Mouse (Mus musculus): ENCODE results near the gene Sepsecs. TPM values are rescaled to one million over a fixed set of nuclear protein-coding genes. Genes with fewer than 3 reads are reported as not detected.
A peak's percentile ranks its signal among the peaks of the same experiment; 100 is the strongest.

Sepsecs gene
- polyA plus RNA-seq, 2 experiments from 2014 or later = 5.4 to 5.6 TPM

DNA sequence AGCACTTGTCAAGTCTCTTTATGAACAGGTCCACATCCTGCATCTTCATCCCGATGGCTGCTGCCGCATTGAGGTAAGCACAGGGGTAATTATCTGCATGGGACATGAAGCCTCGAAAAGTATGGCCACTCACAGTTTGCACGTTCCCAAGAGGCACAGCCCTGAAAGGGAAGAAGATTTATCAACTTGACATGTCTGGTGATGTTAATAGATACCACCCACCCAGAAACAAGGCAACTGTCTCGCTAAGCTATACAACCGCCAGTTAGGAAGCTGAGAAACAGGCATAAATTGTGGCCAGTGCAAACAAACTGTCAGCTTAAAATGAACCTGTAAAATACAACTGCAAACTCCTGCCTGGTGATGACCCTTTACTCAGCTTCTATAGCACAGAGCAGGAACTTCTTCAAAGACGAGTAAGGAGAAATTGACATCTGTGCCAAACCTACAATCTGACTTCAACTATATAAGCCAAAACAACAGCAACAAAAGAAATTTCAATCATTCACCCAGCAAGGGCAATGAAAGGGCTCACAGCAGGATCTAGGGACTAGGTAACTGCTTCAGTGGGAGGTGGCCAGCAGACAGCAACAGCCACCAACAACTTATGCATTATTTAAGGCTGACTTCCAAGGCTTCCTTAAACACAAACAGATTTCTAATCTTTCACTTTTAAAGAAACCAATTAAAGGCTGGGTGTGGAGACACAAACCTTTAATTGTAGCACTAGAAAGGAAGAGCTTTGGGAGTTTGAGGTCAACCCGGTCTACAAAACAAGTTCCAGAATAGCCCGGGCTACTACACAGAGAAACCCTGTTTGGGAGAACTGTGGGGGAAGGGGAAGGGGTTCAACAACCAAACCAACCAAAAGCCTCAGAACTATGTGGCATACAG, 25.3 kb downstream of the Sepsecs start:
- ATAC-seq = no peak

DNA sequence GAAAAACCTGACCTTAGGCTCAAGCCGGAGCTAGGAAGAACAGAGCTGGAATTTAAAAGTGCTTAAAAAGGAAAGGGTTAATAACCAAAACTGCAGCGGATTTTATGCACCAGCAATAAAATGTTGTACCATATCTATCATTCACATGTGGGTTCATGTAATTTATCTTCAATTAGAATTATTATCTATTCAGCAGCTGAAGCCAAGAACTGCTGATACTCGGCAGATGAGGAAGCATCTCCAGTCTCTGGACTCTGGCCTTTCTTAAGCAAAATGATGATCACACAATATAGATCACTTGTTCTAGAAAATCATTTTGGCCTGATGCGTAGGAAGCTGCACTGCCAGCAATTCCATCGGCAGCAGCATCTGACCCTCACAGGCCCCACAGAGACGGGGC, 27.8 kb downstream of the Sepsecs start:
- no peak for ATAC-seq

DNA sequence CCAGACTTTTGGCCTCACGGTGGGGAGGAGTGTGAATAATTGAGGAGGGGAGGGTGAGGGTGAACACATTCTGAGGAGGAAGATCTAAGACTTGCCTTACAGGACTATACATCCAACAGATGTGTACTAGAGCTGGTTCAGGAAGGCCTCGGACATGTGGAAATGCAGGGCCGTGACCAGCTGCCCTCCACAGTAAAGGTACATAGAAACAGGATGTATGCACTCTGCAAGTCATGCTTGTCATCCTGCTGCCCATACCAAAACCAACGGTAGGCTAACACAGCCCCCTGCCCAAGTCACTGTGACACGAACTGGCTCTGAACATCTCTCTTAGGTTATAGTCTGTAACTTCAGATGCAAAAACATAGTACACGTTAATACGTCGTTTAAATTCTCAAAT, 30.6 kb downstream of the Sepsecs start:
- no peak for ATAC-seq

DNA sequence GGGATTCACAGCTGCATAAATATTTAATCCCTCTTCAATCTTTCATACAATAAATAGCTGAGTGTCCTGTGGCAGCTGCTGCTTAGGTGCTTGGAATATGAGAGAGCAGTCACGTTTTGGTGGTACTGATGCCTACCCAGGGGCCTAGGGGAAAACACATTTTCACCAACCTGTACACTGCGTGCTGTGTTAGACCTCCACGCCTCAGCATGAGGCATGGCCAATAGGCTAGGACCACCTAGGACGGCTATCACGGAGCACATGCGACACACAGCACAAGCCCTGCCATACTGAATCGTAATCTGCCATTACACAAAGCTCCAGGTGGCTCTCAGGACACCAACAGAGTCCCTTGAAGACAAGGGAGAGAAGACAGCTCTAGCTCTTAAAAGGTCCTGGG, 31.5 kb downstream of the Sepsecs start:
- no peak for ATAC-seq

DNA sequence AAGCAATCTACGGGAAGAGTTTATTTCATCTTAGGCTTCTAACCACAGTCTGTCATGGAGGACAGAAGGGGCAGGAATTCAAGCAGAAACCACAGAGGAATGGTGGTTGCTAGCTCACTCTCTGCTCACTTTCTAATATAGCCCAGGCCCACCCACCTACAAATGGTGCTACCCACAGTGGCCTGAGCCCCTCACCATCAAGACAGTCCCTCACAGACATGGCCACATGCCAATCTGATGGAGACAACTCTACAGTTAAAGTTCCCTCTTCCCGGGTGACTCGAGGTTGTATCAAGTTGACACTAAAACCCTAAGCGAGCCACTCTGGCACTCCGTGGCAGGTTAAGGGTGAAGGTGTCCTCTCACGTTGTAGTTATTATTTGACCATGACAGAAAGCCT, 32.6 kb downstream of the Sepsecs start:
- no peak for ATAC-seq

DNA sequence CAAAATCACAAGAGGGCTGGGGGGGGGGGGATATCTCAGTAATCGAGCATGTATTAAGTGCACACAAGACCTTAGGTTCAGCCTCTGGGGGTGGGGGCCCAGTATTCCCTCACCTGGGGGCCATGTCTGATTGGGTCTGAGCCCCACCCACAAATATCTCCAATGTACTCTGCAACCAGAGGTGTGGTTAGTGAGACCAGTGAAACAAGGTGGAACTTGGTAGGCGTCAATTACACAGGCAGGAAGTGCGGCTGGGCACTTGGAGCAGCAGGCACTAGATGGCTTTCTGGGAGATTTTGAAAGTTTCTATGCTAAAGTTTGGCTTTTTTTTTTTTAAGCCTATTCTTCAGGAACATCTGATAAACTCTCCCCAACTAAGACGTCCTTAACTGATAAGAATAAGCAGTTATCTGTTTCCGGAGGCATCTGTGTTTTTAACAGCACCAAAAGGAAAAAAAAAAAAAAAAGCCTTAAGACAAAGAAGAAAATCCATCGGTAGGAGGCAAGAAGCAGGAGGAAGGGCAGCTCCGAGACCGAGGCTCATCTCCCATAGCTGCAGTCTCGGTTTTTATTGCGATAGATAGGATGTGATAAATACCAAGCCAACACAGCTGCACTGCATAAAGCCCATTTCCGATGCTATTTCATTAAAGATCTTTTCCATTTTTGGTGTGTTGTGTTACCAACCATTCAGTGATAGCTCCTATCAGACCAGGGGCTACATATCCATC, 33.3 kb downstream of the Sepsecs start:
- ATAC-seq = no peak

DNA sequence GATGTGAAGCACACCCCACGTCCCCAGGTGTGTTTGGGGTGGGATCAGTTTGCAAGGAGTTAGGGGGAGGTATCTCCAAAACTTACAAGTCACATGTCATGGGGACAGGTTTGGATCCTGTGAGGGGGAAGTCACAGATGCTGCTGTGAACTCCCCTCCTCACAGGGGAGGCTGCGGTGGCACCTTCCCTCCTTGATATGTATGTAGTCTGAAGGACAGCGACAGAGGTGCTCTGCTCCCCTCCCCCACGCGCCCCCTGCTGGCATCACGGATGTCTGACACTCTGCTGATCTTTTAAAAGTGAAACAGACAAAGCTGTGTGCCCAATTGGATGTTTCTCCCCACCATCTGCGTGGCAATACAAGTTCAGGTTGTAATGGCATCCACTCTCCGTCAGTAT, 35.5 kb downstream of the Sepsecs start:
- ATAC-seq = peak; percentile 97

DNA sequence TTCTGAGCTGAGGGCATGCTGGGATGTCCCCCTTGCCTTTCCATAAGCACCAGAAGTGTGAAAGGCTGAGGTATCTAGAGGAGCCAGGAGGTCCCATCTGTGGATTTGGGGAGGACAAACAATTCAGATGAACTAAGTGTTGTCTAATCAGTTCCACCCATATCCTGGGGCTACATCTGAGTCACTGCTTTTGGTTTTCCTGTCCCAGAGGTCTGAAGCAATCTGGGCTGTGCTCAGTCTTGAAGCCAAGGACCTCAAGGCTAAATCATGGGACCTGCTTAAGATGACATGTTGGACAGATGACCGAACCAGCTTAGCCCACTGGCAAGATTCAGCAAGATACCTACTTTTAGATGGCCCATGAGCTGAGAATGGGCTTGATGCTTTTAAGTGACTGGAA, 39.0 kb downstream of the Sepsecs start:
- no peak for ATAC-seq

DNA sequence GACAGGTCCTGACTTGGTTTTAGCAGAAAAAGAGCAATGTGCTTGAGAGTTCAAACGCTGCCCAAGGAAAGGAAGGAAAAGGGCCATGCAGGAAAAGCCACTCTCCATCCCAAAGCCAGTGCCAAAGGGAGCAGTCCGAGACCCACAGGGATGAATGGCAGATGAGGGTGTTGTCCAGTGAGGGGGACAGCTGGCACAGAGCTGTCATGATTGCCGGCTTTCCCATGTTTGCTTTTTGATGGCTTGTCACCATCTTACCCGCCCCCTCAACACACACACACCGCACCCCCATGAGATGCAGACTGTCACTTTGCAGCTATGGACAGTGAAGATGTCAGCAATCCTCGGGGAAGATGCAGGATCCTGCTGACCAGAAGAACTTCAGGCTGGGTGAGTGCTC, 40.3 kb downstream of the Sepsecs start:
- ATAC-seq = no peak

DNA sequence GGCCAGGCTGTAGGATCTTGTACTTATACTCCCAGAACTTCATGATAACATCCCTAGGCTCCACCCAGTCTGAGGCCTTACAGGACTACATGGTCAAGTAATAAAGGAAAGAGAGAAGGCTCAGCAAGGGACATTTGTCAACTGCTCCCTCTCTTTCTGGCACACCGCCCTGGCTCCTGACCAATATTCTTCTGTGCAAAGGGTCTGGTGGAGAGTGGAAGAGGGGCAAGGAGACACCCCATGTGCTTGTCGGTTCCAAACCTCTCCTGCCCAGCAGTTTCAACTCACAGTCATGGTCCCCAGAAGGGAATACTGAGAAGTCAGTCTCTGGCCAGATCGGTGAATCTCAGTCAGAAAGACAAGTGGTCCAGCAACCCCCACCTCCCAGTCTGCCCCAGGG, 40.7 kb downstream of the Sepsecs start:
- ATAC-seq = no peak

DNA sequence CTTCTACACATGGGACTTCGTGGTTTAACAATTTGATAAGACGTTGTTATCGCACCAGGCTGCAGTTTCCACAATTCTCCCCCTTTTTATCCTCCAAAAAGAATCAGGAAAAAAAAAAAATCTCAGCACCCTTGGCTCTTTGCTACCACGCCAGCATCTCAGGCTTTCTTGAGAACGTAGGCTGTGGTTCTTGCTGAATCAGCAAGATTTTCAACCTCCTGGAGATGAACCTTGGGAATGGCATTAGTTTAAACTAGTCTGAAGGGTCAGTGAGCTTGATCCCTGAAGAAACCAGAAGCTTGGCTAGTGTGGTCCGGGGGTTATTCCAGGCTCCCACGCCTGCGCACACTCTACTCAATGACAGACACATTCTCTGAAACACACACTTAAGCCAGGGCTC, 41.8 kb downstream of the Sepsecs start:
- no peak for ATAC-seq

DNA sequence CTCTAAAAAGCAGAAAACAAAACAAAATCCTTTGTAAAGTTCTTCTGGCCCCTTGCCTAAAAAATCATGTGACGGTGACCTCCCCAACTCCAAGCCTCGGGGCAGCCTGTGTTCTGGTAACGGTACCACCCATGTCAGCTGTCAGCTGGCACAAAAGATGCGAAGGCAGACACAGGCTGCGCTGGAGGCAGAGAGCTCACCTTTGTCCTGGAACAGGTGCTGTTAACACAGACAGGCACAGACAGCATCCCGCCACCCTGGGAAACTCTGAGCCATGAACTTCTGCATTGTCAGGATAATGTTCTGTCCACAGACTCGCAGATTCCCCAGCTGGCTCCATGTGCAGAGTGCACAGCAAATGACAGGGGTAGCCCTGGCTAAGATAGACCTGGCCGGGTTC, 43.4 kb downstream of the Sepsecs start:
- ATAC-seq = no peak

DNA sequence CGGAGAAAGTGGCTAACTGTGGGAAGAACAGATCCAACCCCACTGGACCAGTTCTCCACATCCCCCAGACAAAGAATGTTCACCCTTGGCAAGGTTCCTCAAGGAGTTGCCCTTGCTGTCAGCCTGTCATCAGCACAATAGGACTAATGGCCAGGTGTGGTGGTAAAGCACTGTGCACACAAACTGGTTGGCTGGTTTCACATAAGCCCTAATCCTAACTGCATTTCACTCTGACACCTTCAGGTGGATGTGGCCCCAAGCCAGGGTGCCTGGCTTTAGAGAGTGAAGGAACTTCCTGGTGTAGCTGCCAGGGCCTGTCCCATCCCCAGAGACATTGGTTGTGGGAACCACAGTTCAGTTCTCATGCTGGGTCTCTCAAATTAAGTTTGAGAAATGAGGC, 44.6 kb downstream of the Sepsecs start:
- ATAC-seq = no peak

DNA sequence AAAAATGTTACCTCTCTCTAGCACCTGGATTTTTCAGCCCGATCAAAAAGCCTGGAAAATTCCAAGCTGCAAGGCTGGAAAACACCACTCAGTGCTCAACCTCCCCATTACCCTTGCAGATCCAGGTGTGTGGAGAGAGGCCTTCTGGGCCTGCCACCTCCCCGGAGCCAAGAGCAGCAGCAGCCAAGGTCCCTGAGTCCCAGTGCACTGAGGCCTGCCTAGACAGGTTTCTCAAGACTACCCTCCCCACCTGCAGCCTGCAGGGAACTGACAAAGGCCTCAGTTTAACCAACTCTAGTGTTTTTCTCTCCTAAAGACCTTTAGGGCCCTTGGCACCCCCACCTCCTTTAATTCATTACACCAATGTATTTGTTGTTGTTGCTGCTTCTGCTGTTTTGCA, 46.4 kb downstream of the Sepsecs start:
- no peak for ATAC-seq

DNA sequence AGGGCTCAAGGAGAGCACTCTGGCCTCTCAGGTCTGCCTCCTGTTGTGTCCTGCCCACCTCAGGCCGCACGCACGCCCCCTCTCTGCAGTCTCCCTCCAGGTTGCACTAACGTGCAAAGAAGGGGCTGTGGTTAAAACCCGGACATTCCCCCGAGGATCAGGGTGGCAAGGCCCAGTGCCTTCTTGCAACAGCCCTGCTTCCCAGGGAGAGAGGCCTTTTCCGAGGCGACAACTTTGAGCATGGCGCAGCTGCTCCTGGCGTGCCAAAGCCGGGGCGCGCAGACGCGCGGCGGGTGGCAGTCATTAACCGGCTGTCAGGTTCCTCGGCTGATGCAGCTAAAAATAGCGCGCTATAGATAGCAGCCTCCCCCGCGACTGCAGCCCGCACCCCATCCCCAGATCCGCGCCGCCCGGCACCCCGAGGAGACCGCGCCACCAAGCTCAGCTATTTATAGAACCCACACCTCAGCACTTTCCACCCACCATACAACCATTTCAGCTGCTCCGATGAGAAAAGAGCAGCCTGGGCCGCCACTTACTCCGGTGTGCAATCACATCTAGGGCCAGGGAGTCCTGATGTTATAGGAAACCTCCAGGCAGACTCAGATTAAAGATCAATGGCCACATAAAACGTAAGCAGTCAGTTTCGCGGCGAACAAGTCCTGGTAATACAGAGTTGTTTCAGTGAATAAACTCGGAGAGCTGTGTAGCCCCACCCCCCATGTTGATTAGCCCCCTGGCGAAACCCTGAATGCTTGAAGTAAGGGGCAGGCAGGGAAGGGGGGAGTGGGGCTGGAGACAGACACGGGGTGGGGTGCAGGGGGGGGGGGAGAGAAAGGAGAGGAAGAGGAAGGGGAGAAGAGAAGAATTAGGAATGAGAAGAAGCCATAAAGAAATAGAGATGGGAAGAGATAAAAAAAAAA, 50.9 kb downstream of the Sepsecs start:
- ATAC-seq = peak; percentile 88

DNA sequence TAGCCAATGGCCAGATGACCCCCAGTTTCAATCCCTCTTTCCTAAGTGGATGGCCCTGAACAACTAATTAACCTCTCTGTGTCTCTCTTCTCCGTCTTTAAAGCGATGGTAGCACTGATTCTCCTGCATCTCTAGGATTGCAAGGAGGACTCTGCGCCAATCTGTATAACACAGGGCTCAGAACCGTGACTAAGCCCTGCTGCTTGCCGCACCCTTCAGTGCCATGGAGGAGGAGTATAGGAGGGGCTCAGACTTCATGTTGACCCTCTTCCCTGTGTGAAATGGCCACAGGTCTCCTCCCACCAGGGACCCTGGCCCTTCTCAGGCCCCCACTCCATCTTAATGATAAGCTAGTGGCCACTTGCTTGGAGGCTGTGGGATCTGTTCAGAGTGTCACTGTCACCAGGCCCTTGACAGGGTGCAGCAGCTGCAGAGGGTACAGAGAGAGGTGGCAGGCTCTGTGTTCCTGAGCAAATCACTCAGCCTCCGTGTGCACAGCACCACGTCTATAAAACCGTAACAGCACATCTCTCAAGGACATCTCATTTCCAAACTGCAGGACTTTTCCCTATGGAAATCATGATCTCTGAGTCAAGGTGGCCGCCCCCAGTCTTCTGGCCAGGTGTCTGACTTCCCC, 51.7 kb downstream of the Sepsecs start:
- no peak for ATAC-seq

DNA sequence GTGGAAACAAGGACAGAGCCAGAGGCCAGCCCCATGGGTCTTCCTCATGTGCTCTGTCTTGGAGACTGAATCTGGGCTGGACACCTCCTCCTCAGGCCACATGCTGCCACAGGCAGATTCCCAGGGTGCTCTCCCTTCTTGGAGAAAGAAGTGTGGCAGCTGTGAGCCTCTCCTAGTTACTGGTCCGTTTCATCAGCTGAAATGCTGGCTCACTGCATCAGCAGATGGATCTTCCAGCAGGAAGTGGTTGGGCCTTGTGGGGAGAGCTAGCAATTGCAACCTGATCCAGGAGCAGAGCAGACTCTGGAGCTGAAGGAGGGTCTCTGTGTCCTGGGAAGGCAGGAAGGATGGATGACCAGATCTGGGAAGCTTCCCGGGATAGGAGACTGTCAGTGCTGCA, 53.0 kb downstream of the Sepsecs start:
- no peak for ATAC-seq

DNA sequence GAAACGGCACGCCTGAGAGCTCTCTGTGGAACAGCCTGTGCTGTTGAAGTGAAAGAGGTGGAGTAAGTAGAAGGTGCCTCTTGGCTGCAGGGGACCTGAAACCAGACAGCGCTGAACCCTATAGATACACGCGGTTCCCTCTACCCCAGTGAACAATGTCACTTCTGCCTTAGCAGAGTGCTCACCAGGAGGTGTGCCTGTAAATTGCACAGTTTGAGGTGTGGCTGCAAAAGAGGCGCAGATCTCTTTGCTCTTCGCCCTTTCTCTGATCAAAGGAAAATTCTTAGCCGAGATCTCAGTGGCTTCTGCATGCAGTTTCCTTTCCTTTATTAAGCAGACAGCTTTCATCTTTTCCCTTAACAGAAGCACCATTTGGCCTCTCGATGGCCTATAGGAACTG, 54.1 kb downstream of the Sepsecs start:
- ATAC-seq = no peak

DNA sequence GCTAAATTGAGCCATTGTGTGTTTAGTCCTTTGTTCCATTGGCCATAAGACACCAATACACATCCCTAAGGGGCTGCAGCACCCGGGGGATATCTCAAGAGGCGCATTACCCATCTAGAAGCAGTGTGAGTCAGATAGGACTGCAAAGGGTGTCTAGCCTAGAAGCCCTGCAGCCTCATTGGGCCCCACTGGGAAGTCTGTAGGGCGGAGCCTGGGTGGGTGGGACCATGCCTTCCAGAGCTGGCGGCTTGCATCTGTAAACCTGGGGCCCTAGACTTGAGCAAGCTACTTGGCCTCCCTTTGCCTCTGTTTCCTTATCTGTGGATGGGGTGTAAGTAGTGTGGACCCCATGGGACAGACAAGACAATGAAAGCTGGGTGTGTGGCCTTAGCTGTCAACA, 54.8 kb downstream of the Sepsecs start:
- no peak for ATAC-seq

DNA sequence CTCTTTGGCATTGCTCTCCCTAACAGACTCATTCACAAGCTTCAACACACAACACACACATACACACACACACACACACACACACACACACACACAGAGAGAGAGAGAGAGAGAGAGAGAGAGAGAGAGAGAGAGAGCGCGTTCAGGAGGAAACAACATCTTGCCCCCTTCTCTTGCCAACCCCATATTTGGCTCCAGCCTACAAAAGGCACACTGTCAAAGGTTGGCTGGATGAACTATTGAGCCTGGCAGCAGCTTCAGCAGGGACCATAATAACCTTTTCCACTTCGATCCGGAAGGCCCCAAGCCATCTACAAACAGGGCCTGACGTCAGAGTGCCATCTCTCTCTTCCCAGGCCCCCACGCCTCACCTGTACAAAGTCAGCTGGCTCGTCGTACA, 56.7 kb downstream of the Sepsecs start:
- no peak for ATAC-seq

DNA sequence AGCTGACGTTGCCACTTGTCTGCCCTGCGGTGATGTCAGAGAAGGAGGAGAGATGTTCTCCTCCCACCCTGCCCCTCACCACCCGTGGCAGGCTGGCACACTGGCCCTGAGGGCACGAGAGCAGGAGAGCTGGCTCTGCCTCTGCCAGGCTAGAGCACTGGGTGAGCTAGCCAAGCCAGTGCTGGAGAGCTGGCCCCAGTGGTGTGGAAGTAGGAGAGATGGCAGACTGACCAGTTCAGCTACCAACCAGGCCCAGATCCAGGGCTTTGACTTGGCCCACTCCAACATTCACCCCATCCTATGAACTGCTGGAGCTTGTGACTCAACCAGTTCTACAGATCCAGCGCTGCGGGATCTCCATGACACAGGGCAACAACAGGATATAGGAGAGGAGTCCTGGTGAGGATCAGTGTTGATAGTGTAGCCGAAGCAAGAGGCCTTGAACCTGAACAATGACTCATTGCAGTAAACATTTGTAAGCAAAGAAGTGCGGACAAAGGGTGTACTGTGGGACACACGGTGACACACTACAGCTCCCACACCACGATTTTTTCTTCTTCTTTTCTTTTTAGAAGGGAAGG, 58.1 kb downstream of the Sepsecs start:
- no peak for ATAC-seq

DNA sequence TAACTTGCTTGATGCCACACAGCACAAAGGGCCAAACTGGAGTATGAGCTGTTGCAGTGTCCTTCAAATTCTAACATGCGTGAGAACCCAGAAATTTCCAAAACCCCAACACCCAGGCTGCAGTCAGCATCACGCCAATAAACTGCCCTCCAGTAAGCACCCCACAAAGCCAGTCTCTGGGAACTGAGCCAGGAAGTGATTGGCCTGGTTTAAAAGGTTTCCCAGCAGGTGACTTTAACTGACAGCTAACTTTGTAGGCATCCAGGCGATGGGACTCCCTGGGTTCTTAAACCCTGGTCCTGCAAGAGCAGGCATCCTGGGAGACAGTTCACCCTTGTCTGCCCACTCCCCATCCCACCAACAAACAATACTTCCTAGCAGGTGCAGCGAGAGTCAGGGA, 59.2 kb downstream of the Sepsecs start:
- ATAC-seq = no peak

Measured in CD4-positive, CD25-positive, alpha-beta regulatory T cell, adult 4 months (primary cell).